Mouse (Mus musculus): Measurements from ENCODE around the gene Necap2.

Necap2 gene

GRCm38 (mm10) chr4:141077681-141078509 is at the start of gene Necap2:
TSS of gene Necap2 (minus strand) at chr4:141078357.
- peak; percentile 86 for DNase-seq (ENCODE audit: low read depth, low spot score)

- no peak for DNase-seq (ENCODE audit: low read depth, low spot score)
These were observed 44.9 kb upstream of the Necap2 start for GRCm38 (mm10) chr4:141123065-141123464.

- no peak for DNase-seq (ENCODE audit: low read depth, low spot score)
These were observed 44.5 kb upstream of the Necap2 start for GRCm38 (mm10) chr4:141122663-141123062.

- DNase-seq (ENCODE audit: low read depth, low spot score) = no peak
These were observed 42.5 kb upstream of the Necap2 start for GRCm38 (mm10) chr4:141120700-141121099.

- no peak for DNase-seq (ENCODE audit: low read depth, low spot score)
These were observed 40.5 kb upstream of the Necap2 start for GRCm38 (mm10) chr4:141118691-141119090.

GRCm38 (mm10) chr4:141115398-141115797 is 37.2 kb upstream of the Necap2 start:
- no peak for DNase-seq (ENCODE audit: low read depth, low spot score)

GRCm38 (mm10) chr4:141114521-141114981 is 36.4 kb upstream of the Necap2 start:
- no peak for DNase-seq (ENCODE audit: low read depth, low spot score)

- DNase-seq (ENCODE audit: low read depth, low spot score) = no peak
These were observed 35.7 kb upstream of the Necap2 start for GRCm38 (mm10) chr4:141113831-141114230.

- DNase-seq (ENCODE audit: low read depth, low spot score) = no peak
These were observed 30.1 kb upstream of the Necap2 start for GRCm38 (mm10) chr4:141108196-141108732.

- DNase-seq (ENCODE audit: low read depth, low spot score) = no peak
These were observed 28.5 kb upstream of the Necap2 start for GRCm38 (mm10) chr4:141106526-141107183.

- DNase-seq (ENCODE audit: low read depth, low spot score) = no peak
These were observed 23.7 kb upstream of the Necap2 start for GRCm38 (mm10) chr4:141101855-141102254.

- no peak for DNase-seq (ENCODE audit: low read depth, low spot score)
These were observed 23.1 kb upstream of the Necap2 start for GRCm38 (mm10) chr4:141101291-141101690.

- no peak for DNase-seq (ENCODE audit: low read depth, low spot score)
These were observed 21.8 kb upstream of the Necap2 start for GRCm38 (mm10) chr4:141099956-141100355.

GRCm38 (mm10) chr4:141098935-141099334 is 20.8 kb upstream of the Necap2 start:
- DNase-seq (ENCODE audit: low read depth, low spot score) = no peak

- no peak for DNase-seq (ENCODE audit: low read depth, low spot score)
These were observed 18.6 kb upstream of the Necap2 start for GRCm38 (mm10) chr4:141096710-141097109.

- DNase-seq (ENCODE audit: low read depth, low spot score) = no peak
These were observed 16.9 kb upstream of the Necap2 start for GRCm38 (mm10) chr4:141095016-141095415.

GRCm38 (mm10) chr4:141088714-141089113 is 10.6 kb upstream of the Necap2 start:
- no peak for DNase-seq (ENCODE audit: low read depth, low spot score)

GRCm38 (mm10) chr4:141088033-141088432 is 9.9 kb upstream of the Necap2 start, which contains the start of gene Spata21:
TSS of gene Spata21 (plus strand) at chr4:141088333.
- no peak for DNase-seq (ENCODE audit: low read depth, low spot score)

- no peak for DNase-seq (ENCODE audit: low read depth, low spot score)
These were observed 8.7 kb upstream of the Necap2 start for GRCm38 (mm10) chr4:141086862-141087261.

- DNase-seq (ENCODE audit: low read depth, low spot score) = no peak
These were observed 467 bp upstream of the Necap2 start for GRCm38 (mm10) chr4:141078510-141079137.

- DNase-seq (ENCODE audit: low read depth, low spot score) = no peak
These were observed 1.2 kb downstream of the Necap2 start for GRCm38 (mm10) chr4:141076761-141077506.
